Mouse (Mus musculus): ENCODE results near the gene Hist1h2be. TPM values are rescaled to one million over a fixed set of nuclear protein-coding genes. Genes with fewer than 3 reads are reported as not detected.

The Hist1h2be gene
- polyA plus RNA-seq, 1 experiment from 2014 or later, result 3.2 TPM

Small RNAs within 50 kb of the gene (microRNA-seq; reads per million reads assigned to microRNA genes)
- gene Gm44297 (not detected), gene Gm44359 (not detected), gene Gm44394 (not detected)

Other genes with a start within 250 kb of the Hist1h2be start
- gene Abt1, start 197.3 kb downstream of the Hist1h2be start, polyA plus RNA-seq (2015; fragmentation: Nextera tagmentation; extraction: Ambion mirVana), result 13.7 and 14.6 TPM in 2 replicates
- 0.08 and 0.11 TPM in 2 replicates for gene Btn1a1, start 155.2 kb downstream of the Hist1h2be start, polyA plus RNA-seq (2015; fragmentation: Nextera tagmentation; extraction: Ambion mirVana)
- gene Btn2a2, start 132.3 kb downstream of the Hist1h2be start, polyA plus RNA-seq (2015; fragmentation: Nextera tagmentation; extraction: Ambion mirVana), result 0.50 and 0.54 TPM in 2 replicates
- 4.5 and 5.6 TPM in 2 replicates for gene Hist1h4h, start 90.1 kb downstream of the Hist1h2be start, polyA plus RNA-seq (2015; fragmentation: Nextera tagmentation; extraction: Ambion mirVana)
- 4.3 TPM in 2 replicates for gene Hist1h2af, start 87.2 kb downstream of the Hist1h2be start, polyA plus RNA-seq (2015; fragmentation: Nextera tagmentation; extraction: Ambion mirVana)
- 4.6 and 6.0 TPM in 2 replicates for gene Hist1h3g, start 85.7 kb downstream of the Hist1h2be start, polyA plus RNA-seq (2015; fragmentation: Nextera tagmentation; extraction: Ambion mirVana)
- 0.64 and 0.92 TPM in 2 replicates for gene Hist1h2bh, start 77.7 kb downstream of the Hist1h2be start, polyA plus RNA-seq (2015; fragmentation: Nextera tagmentation; extraction: Ambion mirVana)
- 0.54 and 0.82 TPM in 2 replicates for gene Hist1h3f, start 77.1 kb downstream of the Hist1h2be start, polyA plus RNA-seq (2015; fragmentation: Nextera tagmentation; extraction: Ambion mirVana)
- 1.5 and 2.0 TPM in 2 replicates for gene Hist1h4f, start 69.5 kb downstream of the Hist1h2be start, polyA plus RNA-seq (2015; fragmentation: Nextera tagmentation; extraction: Ambion mirVana)
- 0.37 and 0.55 TPM in 2 replicates for gene Hist1h1d, start 67.9 kb downstream of the Hist1h2be start, polyA plus RNA-seq (2015; fragmentation: Nextera tagmentation; extraction: Ambion mirVana)
- 4.7 TPM in 2 replicates for gene Hist1h3e, start 58.8 kb downstream of the Hist1h2be start, polyA plus RNA-seq (2015; fragmentation: Nextera tagmentation; extraction: Ambion mirVana)
- 57.3 and 57.7 TPM in 2 replicates for gene Hist1h2ae, start 49.9 kb downstream of the Hist1h2be start, polyA plus RNA-seq (2015; fragmentation: Nextera tagmentation; extraction: Ambion mirVana)
- gene Hist1h2bg, start 49.7 kb downstream of the Hist1h2be start, polyA plus RNA-seq (2015; fragmentation: Nextera tagmentation; extraction: Ambion mirVana), result 8.5 and 9.1 TPM in 2 replicates
- gene Hist1h2bf, start 46.9 kb downstream of the Hist1h2be start, polyA plus RNA-seq (2015; fragmentation: Nextera tagmentation; extraction: Ambion mirVana), result 4.3 and 4.4 TPM in 2 replicates
- gene Hist1h2ad, start 46.7 kb downstream of the Hist1h2be start, polyA plus RNA-seq (2015; fragmentation: Nextera tagmentation; extraction: Ambion mirVana), result 2.5 and 3.0 TPM in 2 replicates
- 6.1 and 6.6 TPM in 2 replicates for gene Hist1h3d, start 45.4 kb downstream of the Hist1h2be start, polyA plus RNA-seq (2015; fragmentation: Nextera tagmentation; extraction: Ambion mirVana)
- gene Hist1h4d, start 39.5 kb downstream of the Hist1h2be start, polyA plus RNA-seq (2015; fragmentation: Nextera tagmentation; extraction: Ambion mirVana), result 102 TPM in 2 replicates
- 14.7 and 15.9 TPM in 2 replicates for gene Hist1h1e, start 1.4 kb upstream of the Hist1h2be start, polyA plus RNA-seq (2015; fragmentation: Nextera tagmentation; extraction: Ambion mirVana)
- gene Hist1h2ac, start 62.8 kb upstream of the Hist1h2be start, polyA plus RNA-seq (2015; fragmentation: Nextera tagmentation; extraction: Ambion mirVana), result 1.3 and 1.6 TPM in 2 replicates
- gene Hist1h2bc, start 63.1 kb upstream of the Hist1h2be start, polyA plus RNA-seq (2015; fragmentation: Nextera tagmentation; extraction: Ambion mirVana), result 72.4 and 78.3 TPM in 2 replicates
- 0.26 TPM in 1 of 2 replicates, not detected in the other for gene Hist1h1t, start 74.7 kb upstream of the Hist1h2be start, polyA plus RNA-seq (2015; fragmentation: Nextera tagmentation; extraction: Ambion mirVana)
- 4.5 and 5.9 TPM in 2 replicates for gene Hist1h4c, start 77.3 kb upstream of the Hist1h2be start, polyA plus RNA-seq (2015; fragmentation: Nextera tagmentation; extraction: Ambion mirVana)
- gene Hfe, start 89.7 kb upstream of the Hist1h2be start, polyA plus RNA-seq (2015; fragmentation: Nextera tagmentation; extraction: Ambion mirVana), result 9.3 and 9.4 TPM in 2 replicates
- 25.6 and 28.3 TPM in 2 replicates for gene Hist1h1c, start 117.7 kb upstream of the Hist1h2be start, polyA plus RNA-seq (2015; fragmentation: Nextera tagmentation; extraction: Ambion mirVana)
- gene Hist1h3c, start 124.5 kb upstream of the Hist1h2be start, polyA plus RNA-seq (2015; fragmentation: Nextera tagmentation; extraction: Ambion mirVana), result 6.8 and 9.7 TPM in 2 replicates
- 2.1 and 2.5 TPM in 2 replicates for gene Hist1h2bb, start 125.6 kb upstream of the Hist1h2be start, polyA plus RNA-seq (2015; fragmentation: Nextera tagmentation; extraction: Ambion mirVana)
- gene Hist1h2ab, start 130.0 kb upstream of the Hist1h2be start, polyA plus RNA-seq (2015; fragmentation: Nextera tagmentation; extraction: Ambion mirVana), result 33.6 and 37.8 TPM in 2 replicates
- 8.8 and 13.2 TPM in 2 replicates for gene Hist1h3b, start 131.1 kb upstream of the Hist1h2be start, polyA plus RNA-seq (2015; fragmentation: Nextera tagmentation; extraction: Ambion mirVana)
- 4.6 and 6.0 TPM in 2 replicates for gene Hist1h4b, start 135.9 kb upstream of the Hist1h2be start, polyA plus RNA-seq (2015; fragmentation: Nextera tagmentation; extraction: Ambion mirVana)
- gene Hist1h4a, start 140.1 kb upstream of the Hist1h2be start, polyA plus RNA-seq (2015; fragmentation: Nextera tagmentation; extraction: Ambion mirVana), result 0.90 TPM in 1 of 2 replicates, not detected in the other
- gene Hist1h3a, start 141.3 kb upstream of the Hist1h2be start, polyA plus RNA-seq (2015; fragmentation: Nextera tagmentation; extraction: Ambion mirVana), result 6.1 and 7.8 TPM in 2 replicates
- gene Hist1h1a, start 142.5 kb upstream of the Hist1h2be start, polyA plus RNA-seq (2015; fragmentation: Nextera tagmentation; extraction: Ambion mirVana), result 0.91 and 1.7 TPM in 2 replicates
- gene Trim38, start 148.8 kb upstream of the Hist1h2be start, polyA plus RNA-seq (2015; fragmentation: Nextera tagmentation; extraction: Ambion mirVana), result not detected in 2 replicates
- gene Slc17a2, start 185.9 kb upstream of the Hist1h2be start, polyA plus RNA-seq (2015; fragmentation: Nextera tagmentation; extraction: Ambion mirVana), result 0.39 TPM in 1 of 2 replicates, not detected in the other
- gene Slc17a3, start 218.3 kb upstream of the Hist1h2be start, polyA plus RNA-seq (2015; fragmentation: Nextera tagmentation; extraction: Ambion mirVana), result 9.1 and 11.0 TPM in 2 replicates
- gene Slc17a1, start 246.6 kb upstream of the Hist1h2be start, polyA plus RNA-seq (2015; fragmentation: Nextera tagmentation; extraction: Ambion mirVana), result 24.2 and 29.8 TPM in 2 replicates